Mouse (Mus musculus): Measurements from ENCODE around the gene Ankrd13d. TPM values are rescaled to one million over a fixed set of nuclear protein-coding genes. Genes with fewer than 3 reads are reported as not detected.

Ankrd13d gene
- total and polyA plus RNA-seq, 3 experiments = 0.96 to 2.6 TPM; not detected in 1

- TF ChIP-seq CHD1 (IDR thresholded peaks at IDR 0.05; ENCODE audit: low read depth, low read length) = no peak
- TF ChIP-seq GABPA (IDR thresholded peaks at IDR 0.05; ENCODE audit: low read depth, low read length) = no peak
- TF ChIP-seq ZNF384 (IDR thresholded peaks at IDR 0.05; ENCODE audit: low read depth, low read length) = no peak
- no peak for TF ChIP-seq MAFK (IDR thresholded peaks at IDR 0.05; ENCODE audit: borderline replicate concordance, low read depth, low read length)
- no peak for TF ChIP-seq MAX (IDR thresholded peaks at IDR 0.05; ENCODE audit: low read length)
- no peak for TF ChIP-seq MYB (IDR thresholded peaks at IDR 0.05; ENCODE audit: low read depth, low read length)
- TF ChIP-seq NELFE (IDR thresholded peaks at IDR 0.05; ENCODE audit: low read depth, low read length) = no peak
- TF ChIP-seq E2F4 (IDR thresholded peaks at IDR 0.05; ENCODE audit: borderline replicate concordance, low read depth, low read length) = no peak
- TF ChIP-seq NRF1 (IDR thresholded peaks at IDR 0.05; ENCODE audit: insufficient read depth, low read depth, low read length, poor library complexity, severe bottlenecking) = no peak
- H3K79me2 ChIP-seq (ENCODE audit: control insufficient read depth, insufficient read depth, low read length, poor library complexity) = no peaks in the 10 kb centered on the region; the same call in 1 of the 2 replicates
- no peak for DNase-seq (ENCODE audit: low read depth, low spot score)
- H3K27ac ChIP-seq (ENCODE audit: control insufficient read depth, low read depth, low read length) = no peak overlapping the region
- no peak overlapping the region for H3K4me3 ChIP-seq (ENCODE audit: control insufficient read depth in 1 of 2, insufficient read depth in 1 of 2, low read depth in 2 of 2, low read length in 2 of 2)
- no peak overlapping the region for H3K9ac ChIP-seq (ENCODE audit: control insufficient read depth, low read depth, low read length, poor library complexity, severe bottlenecking)
- H3K9me3 ChIP-seq (replicated peaks; ENCODE audit: insufficient read depth, low read length) = no peaks in the 10 kb centered on the region
- H3K4me1 ChIP-seq (ENCODE audit: control insufficient read depth in 1 of 2, insufficient read depth in 2 of 2, low read length in 2 of 2) = peaks cover 0 to 8% of the 10 kb centered on the region in 2 experiments; a peak in 2 of 4 replicates
- no peaks in the 10 kb centered on the region for H3K27me3 ChIP-seq (ENCODE audit: control insufficient read depth in 1 of 2, insufficient read depth in 2 of 2, low read length in 2 of 2)
- H3K36me3 ChIP-seq (ENCODE audit: control insufficient read depth in 1 of 2, insufficient read depth in 2 of 2, low read length in 2 of 2) = peaks cover 10 to 29% of the 10 kb centered on the region in 2 experiments; a peak in 3 of 4 replicates
Measured at GRCm38 (mm10) chr19:4317181-4317580, 34.2 kb upstream of the Ankrd13d start.

- TF ChIP-seq EP300 (IDR thresholded peaks at IDR 0.05; ENCODE audit: low read depth in 1 of 2, low read length in 2 of 2) = peak; percentile 32 to 48; a peak in 3 of 4 replicates
- TF ChIP-seq HCFC1 (IDR thresholded peaks at IDR 0.05; ENCODE audit: low read depth, low read length) = no peak
- 0 out of 4 replicates have a peak, but pooled peaks of 1 of the 2 experiments have one; percentile 15 for TF ChIP-seq USF2 (IDR thresholded peaks at IDR 0.05; ENCODE audit: borderline replicate concordance in 1 of 2, insufficient read depth in 1 of 2, low read depth in 1 of 2, low read length in 2 of 2)
- peak; percentile 60 for TF ChIP-seq MAX (IDR thresholded peaks at IDR 0.05; ENCODE audit: low read length)
- 0 out of 2 replicates have a peak, but pooled peaks have one; percentile 10 for TF ChIP-seq TCF12 (IDR thresholded peaks at IDR 0.05; ENCODE audit: low read depth, low read length)
- no peak for TF ChIP-seq CHD2 (IDR thresholded peaks at IDR 0.05; ENCODE audit: low read length)
- no peak for TF ChIP-seq MAZ (IDR thresholded peaks at IDR 0.05; ENCODE audit: low read depth, low read length)
- TF ChIP-seq USF1 (IDR thresholded peaks at IDR 0.05; ENCODE audit: low read depth, low read length) = peak; percentile 82
- 0 out of 2 replicates have a peak, but pooled peaks have one; percentile 4 for TF ChIP-seq SMC3 (IDR thresholded peaks at IDR 0.05; ENCODE audit: low read depth, low read length)
- H3K79me2 ChIP-seq (ENCODE audit: control insufficient read depth, insufficient read depth, low read length, poor library complexity) = no peaks in the 10 kb centered on the region
- H3K4me1 ChIP-seq (ENCODE audit: control insufficient read depth in 1 of 2, insufficient read depth in 2 of 2, low read length in 2 of 2) = peaks cover 0 to 8% of the 10 kb centered on the region in 2 experiments; a peak in 2 of 4 replicates
- peak; percentile 60 for DNase-seq (ENCODE audit: low read depth, low spot score)
- H3K4me3 ChIP-seq (ENCODE audit: control insufficient read depth in 1 of 2, insufficient read depth in 1 of 2, low read depth in 2 of 2, low read length in 2 of 2) = no peak overlapping the region
- H3K36me3 ChIP-seq (ENCODE audit: control insufficient read depth in 1 of 2, insufficient read depth in 2 of 2, low read length in 2 of 2) = peaks cover 7 to 17% of the 10 kb centered on the region in 2 experiments; a peak in 3 of 4 replicates
- H3K27ac ChIP-seq (ENCODE audit: control insufficient read depth, low read depth, low read length) = no peak overlapping the region
- no peaks in the 10 kb centered on the region for H3K9me3 ChIP-seq (replicated peaks; ENCODE audit: insufficient read depth, low read length)
- no peak overlapping the region for H3K9ac ChIP-seq (ENCODE audit: control insufficient read depth, low read depth, low read length, poor library complexity, severe bottlenecking)
- H3K27me3 ChIP-seq (ENCODE audit: control insufficient read depth in 1 of 2, insufficient read depth in 2 of 2, low read length in 2 of 2) = no peaks in the 10 kb centered on the region
Measured at GRCm38 (mm10) chr19:4315223-4315944, 32.4 kb upstream of the Ankrd13d start.
